In genomic region chr10:30796469-30797261, GRCm38 (mm10) we compare ENCODE assay signal across 27 mouse cellular contexts. TPM values are rescaled to one million over a fixed set of nuclear protein-coding genes. Genes with fewer than 3 reads are reported as not detected.
DNase-seq lines count a peak whose midpoint lies in the region; ATAC-seq lines count a peak whose summit lies in the region.
"Had no signal": no experiment of that assay in that cellular context is flagged by ENCODE, and none has a peak within 500 bp of the region (broad histone marks: within the 10 kb centered on the region; RNA-seq: fewer than 3 reads in every experiment).

No protein-coding gene starts in this region.

- H3K4me1 ChIP-seq in brown adipose tissue, adult 24 weeks (ENCODE audit: control insufficient read depth, insufficient read depth, insufficient read length, low read length), result peaks cover 2% of the 10 kb centered on the region; the same call in 1 of the 2 replicates
- no peaks in the 10 kb centered on the region for H3K4me1 ChIP-seq in hindbrain, embryonic 10.5 days (replicated peaks)
- H3K4me1 ChIP-seq: embryonic facial prominence, embryonic 13.5 days; forebrain, embryonic 13.5 days; heart, embryonic 12.5 days; heart, embryonic 15.5 days; hindbrain, embryonic 15.5 days had no signal

- WGBS in hindbrain, embryonic 10.5 days, result 80% methylated on average over 5 of the region's 5 CpGs

- no peak overlapping the region for H3K4me3 ChIP-seq in brown adipose tissue, adult 24 weeks (ENCODE audit: insufficient read depth, low read depth, low read length)
- no peak overlapping the region for H3K4me3 ChIP-seq in hindbrain, embryonic 10.5 days
- H3K4me3 ChIP-seq: embryonic facial prominence, embryonic 10.5 days; embryonic facial prominence, embryonic 13.5 days; erythroblast, embryonic 14.5 days; forebrain, embryonic 13.5 days; heart, embryonic 12.5 days; heart, embryonic 15.5 days; hindbrain, embryonic 12.5 days; hindbrain, embryonic 15.5 days had no signal

- 0 out of 4 replicates have a peak, but pooled peaks have one; percentile 42 to 53 for ATAC-seq in hematopoietic stem cell, adult 5-6 weeks (replicated peaks in 1 of 2; ENCODE audit: insufficient read depth in 1 of 2, low FRiP score in 2 of 2, low TSS enrichment in 1 of 2, low read depth in 1 of 2, poor library complexity in 2 of 2, severe bottlenecking in 2 of 2)
- ATAC-seq: activated CD4-positive, CD25-positive, alpha-beta regulatory T cell, adult 4 months; forebrain, embryonic 13.5 days; forebrain, embryonic 16.5 days had no signal

- peak; percentile 50 for DNase-seq in 416B (ENCODE audit: low read depth)
- no peak for DNase-seq in hindbrain, embryonic 10.5 days (ENCODE audit: low spot score)
- DNase-seq in left cerebral cortex, postnatal 25 days (ENCODE audit: low spot score in 2 of 2), result no peak
- no peak for DNase-seq in spleen, postnatal 14 days (ENCODE audit: low spot score in 2 of 2)
- DNase-seq: adrenal gland, adult 8-10 months; adrenal gland, postnatal 25 days; cerebellum, adult 18-20 months; cerebellum, adult 9-10 months; cerebellum, postnatal 14 days; embryo, embryonic 11 days; gastrocnemius, postnatal 10 days; gastrocnemius, postnatal 36 days; heart, adult 11 months; heart, postnatal 10 days; heart, postnatal 36 days had no signal

- peak overlapping the region; percentile 70 for H3K27ac ChIP-seq in brown adipose tissue, adult 24 weeks (replicated peaks; ENCODE audit: low read depth, low read length)
- H3K27ac ChIP-seq in hindbrain, embryonic 10.5 days, result no peak overlapping the region
- H3K27ac ChIP-seq: embryonic facial prominence, embryonic 10.5 days; embryonic facial prominence, embryonic 13.5 days; forebrain, embryonic 13.5 days; heart, embryonic 15.5 days; hindbrain, embryonic 12.5 days; hindbrain, embryonic 15.5 days had no signal

- H3K9me3 ChIP-seq in hindbrain, embryonic 10.5 days, result peaks cover 25% of the 10 kb centered on the region

- H3K27me3 ChIP-seq in hindbrain, embryonic 10.5 days (ENCODE audit: insufficient read depth, poor library complexity, severe bottlenecking), result no peaks in the 10 kb centered on the region
- H3K27me3 ChIP-seq: embryonic facial prominence, embryonic 13.5 days; forebrain, embryonic 13.5 days; heart, embryonic 12.5 days; heart, embryonic 15.5 days; hindbrain, embryonic 12.5 days; hindbrain, embryonic 15.5 days had no signal

- H3K36me3 ChIP-seq in hindbrain, embryonic 10.5 days, result peaks cover 13% of the 10 kb centered on the region

- intact Hi-C loops in left cerebral cortex, postnatal 25 days (cut with DNase I), result no loop called here

RNA-seq across cellular contexts. Expression of gene Ncoa7, which starts 6.5 kb away (rescaled TPM):
- 11.1 and 20.7 TPM in 2 replicates for polyA plus RNA-seq in brown adipose tissue, adult 24 weeks (2012; ENCODE audit: insufficient read depth, insufficient read length, missing spikeins)
- 48.2 and 67.9 TPM in 2 replicates for total RNA-seq in hematopoietic stem cell, adult 5-6 weeks (2017)
- polyA plus RNA-seq in hindbrain, embryonic 10.5 days (2016; fragmentation: Nextera tagmentation; extraction: Ambion mirVana), result 6.8 and 7.0 TPM in 2 replicates
- 100 to 1,000 TPM; 106 to 111 TPM for total RNA-seq in left cerebral cortex, postnatal 25 days (2021)

RNA-seq across cellular contexts. Expression of gene Hey2, which starts 45.9 kb away (rescaled TPM):
- polyA plus RNA-seq in brown adipose tissue, adult 24 weeks (2012; ENCODE audit: insufficient read depth, insufficient read length, missing spikeins), result 0.67 and 2.0 TPM in 2 replicates
- 0.75 TPM in 1 of 2 replicates, not detected in the other for total RNA-seq in hematopoietic stem cell, adult 5-6 weeks (2017)
- 4.4 and 6.0 TPM in 2 replicates for polyA plus RNA-seq in hindbrain, embryonic 10.5 days (2016; fragmentation: Nextera tagmentation; extraction: Ambion mirVana)
- total RNA-seq in left cerebral cortex, postnatal 25 days (2021), result 1 to 10 TPM; 7.0 to 8.0 TPM
- polyA plus RNA-seq: activated CD4-positive, CD25-positive, alpha-beta regulatory T cell, adult 4 months had no signal
